Mouse (Mus musculus): Measurements from ENCODE around the gene Rtl6.

The Rtl6 gene

GRCm38 (mm10) chr15:84557189-84557921 is at the start of gene Rtl6:
Gene Rtl6, minus strand, starts transcription at chr15:84557823.
- DNase-seq (ENCODE audit: low read depth in 2 of 2, low spot score in 2 of 2) = peak; percentile 29 to 59

DNA sequence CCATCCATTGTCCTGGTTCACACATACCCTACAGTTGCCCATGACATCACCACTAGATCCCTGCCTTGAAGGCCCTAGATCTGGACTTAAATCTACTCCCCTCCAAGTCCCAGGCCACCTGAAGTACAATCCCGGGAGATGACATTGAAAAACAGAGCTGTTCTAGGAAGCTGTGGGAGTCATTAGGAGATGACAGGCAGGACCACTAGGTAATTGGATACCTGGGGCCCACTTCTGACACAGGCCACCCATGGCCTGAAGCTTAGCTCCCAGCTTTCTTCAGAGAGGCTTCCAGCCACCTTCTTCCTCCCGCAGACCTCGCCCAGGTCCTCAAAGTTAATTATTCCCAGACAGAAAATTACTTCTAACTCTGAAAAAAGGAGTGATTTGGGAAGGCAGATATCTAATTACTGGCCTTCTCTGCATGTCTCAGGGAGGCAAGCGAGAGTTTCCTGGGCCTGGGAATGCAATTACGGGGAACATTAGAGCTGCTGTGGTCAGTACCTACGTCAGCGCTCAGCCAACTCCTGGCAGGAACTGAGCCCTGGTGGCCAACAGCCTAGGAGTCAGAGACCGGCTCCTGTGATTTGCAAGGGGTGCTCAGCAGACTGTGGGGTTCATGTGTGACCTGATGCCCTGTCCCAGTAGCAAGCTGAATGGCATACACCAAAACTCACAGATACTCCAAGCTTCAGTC is 45.8 kb upstream of the Rtl6 start:
- no peak for DNase-seq (ENCODE audit: low read depth in 2 of 2, low spot score in 2 of 2)

GRCm38 (mm10) chr15:84600977-84601595 is 43.5 kb upstream of the Rtl6 start:
- DNase-seq (ENCODE audit: low read depth in 2 of 2, low spot score in 2 of 2) = no peak

DNA sequence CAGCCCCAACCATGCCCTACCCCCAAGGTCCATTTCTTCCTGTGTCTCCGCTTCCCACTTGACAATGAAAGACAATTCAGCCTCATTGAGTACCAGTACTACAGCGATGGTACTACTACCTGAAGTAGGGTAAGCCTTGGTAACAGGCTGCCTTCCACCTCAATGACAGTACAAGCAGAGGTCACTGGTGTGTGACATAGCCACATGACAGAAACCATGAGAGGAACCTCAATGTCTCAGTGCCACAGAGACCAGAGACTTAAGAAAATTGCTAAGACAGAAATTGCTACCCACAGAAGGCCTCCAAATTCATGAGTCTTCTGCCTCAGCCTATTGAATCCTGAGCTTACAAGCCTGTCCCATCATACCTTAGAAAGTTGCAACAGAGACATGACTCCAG is 41.3 kb upstream of the Rtl6 start:
- DNase-seq (ENCODE audit: low read depth in 2 of 2, low spot score in 2 of 2) = no peak

DNA sequence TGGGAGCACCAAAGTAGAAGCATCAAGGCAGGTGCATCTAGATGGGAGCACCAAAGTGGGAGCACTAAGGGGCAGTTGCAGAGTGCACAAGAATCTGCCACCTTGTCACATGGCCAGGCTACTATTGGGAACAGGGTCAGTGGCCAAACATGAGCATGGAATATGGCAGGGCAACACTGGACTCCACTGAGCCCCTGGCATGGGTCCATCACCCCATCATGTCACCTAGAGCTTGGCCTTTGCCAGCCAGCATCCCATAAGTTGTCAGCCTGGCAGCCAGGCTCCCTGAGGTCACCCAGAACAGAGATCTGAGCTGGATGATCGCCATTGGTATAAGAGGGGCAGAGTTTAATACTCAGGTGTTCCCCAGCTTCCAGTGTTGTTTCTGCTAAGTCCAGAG is 40.2 kb upstream of the Rtl6 start:
- DNase-seq (ENCODE audit: low read depth in 2 of 2, low spot score in 2 of 2) = no peak

DNA sequence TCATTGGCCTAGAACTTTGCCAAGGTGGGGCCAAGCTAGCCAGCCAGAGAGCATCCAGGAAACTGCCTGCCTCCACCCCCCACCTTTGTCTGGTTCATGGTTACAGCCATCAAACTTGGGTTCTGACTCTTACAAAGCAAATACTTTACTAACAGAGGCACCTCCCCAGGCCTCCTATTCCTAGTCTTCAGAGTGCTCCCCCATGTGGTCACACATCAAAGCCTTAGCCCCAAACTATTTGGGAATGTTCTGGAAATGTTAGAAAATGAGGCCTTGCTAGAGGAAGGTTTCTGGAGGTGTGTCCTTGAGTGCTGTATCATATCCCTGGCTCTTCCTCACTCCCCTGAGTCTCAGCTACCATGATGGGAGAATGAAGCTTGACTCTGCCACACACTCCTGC is 39.4 kb upstream of the Rtl6 start:
- DNase-seq (ENCODE audit: low read depth in 2 of 2, low spot score in 2 of 2) = no peak

- no peak for DNase-seq (ENCODE audit: low read depth in 2 of 2, low spot score in 2 of 2)
Observed at GRCm38 (mm10) chr15:84595241-84595945, 37.8 kb upstream of the Rtl6 start.

DNA sequence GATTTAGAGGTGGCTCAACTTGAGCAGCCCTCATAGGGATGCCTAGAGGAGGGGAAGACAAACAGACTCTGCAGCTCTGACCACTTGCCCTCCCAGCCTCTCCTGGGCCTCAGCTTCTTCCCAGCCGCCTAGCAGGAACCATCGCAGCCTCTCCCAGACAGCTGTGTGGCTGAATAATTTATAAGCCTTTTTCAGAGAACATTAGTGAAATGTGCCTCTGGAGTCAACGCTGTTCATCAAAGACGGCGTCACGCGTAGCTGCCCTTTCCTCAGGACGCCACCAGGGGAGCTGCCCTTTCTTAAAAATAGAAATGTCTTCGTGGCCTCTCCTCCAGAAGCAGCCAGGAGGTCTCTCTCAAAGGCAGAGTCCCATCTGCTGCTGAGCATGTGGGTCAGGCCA is 35.9 kb upstream of the Rtl6 start:
- DNase-seq (ENCODE audit: low read depth in 2 of 2, low spot score in 2 of 2) = no peak

DNA sequence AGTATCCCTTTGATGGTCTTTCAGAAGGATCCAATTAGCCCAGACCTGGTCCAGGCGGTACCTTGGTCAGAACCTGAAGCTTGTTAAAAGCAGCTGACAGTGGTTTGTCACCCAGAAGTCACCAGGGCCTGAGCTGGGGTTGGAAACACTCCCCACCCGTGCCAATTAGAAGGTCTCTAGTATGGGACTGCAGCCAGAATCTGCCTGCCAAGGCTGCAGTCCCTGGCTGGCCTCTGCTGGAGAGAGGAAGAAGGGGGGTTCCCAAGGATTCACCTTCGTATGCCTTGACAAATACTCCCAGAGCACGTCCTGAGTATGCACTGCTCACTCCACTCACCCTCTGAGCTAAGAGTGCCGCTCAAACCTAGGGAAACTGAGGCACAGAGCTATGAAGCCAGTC is 34.6 kb upstream of the Rtl6 start:
- no peak for DNase-seq (ENCODE audit: low read depth in 2 of 2, low spot score in 2 of 2)

DNA sequence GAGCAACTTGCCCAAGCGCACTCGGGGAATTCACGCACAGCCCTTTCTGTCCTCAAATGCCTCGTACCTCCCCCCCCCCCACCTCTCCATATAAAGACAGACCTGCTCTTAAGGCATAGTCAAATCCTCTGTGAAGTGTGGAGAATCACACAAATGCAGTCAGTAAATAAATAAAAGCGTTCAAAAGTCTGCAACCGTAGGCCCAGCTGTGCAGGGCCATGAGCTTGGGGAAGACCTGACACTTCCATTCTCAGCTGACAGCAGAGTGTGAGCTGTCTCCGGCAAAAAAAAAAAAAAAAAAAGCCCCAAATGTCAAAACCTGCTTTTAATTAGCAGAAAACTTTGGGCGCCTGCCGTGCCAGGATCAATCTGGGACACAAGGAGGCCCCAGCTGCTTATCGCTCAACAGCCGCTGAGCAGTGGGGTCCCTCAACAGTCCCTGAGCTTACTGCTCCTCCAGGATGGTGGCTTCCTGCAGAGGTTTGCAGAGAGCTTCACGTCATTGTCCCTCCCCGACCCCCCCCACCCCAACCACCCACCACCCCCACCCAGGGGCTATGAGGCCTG is 34.0 kb upstream of the Rtl6 start:
- no peak for DNase-seq (ENCODE audit: low read depth in 2 of 2, low spot score in 2 of 2)

- DNase-seq (ENCODE audit: low read depth in 2 of 2, low spot score in 2 of 2) = no peak
Observed at GRCm38 (mm10) chr15:84588371-84588821, 30.8 kb upstream of the Rtl6 start.

- DNase-seq (ENCODE audit: low read depth in 2 of 2, low spot score in 2 of 2) = no peak
Observed at GRCm38 (mm10) chr15:84578607-84579006, 21.0 kb upstream of the Rtl6 start.

DNA sequence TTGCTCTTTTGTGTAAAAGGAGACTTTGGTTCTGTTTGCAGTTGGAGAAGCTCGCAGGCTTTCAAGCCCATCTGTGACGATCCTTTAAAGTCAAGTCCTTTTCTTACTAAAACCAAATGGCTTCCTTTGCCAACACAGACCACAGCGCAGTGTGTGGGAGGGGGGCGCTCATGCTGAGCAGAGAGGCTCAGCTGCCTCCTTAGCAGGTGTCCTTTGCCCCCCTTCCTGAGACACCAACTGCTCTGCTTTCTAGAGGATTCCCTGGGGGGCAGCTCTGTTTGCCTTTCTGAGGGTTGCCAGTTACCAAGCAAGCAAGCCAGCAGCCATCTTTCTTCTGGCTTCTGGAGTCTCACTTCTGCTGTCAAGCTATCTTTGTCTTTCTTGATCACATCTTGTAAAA is 19.4 kb upstream of the Rtl6 start:
- DNase-seq (ENCODE audit: low read depth in 2 of 2, low spot score in 2 of 2) = no peak

DNA sequence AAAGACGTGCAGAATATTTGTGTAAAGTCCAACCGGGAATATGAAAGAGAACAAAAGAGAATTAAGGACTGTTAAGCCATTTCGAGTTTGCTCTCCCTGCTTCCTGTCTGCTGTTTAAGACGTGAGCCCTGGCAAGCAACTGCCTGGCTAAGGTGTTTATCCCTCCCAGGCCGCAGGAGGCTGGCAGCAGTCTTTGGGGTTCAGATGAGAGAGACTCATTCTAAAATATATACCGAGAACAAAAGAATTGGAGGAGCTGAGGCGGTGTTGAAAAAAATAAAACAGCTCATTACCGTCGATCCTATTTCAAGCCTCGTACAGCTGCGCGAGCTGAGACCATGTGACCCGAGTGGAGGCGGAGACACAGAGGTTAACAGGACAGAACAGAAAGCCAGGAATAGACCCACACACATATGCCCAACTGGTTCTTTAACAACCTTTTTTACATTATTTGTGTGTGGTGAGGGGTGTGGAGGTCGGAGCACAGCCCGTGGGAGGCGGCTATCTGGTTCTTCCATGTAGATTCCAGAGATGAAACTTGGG is 9.0 kb upstream of the Rtl6 start:
- no peak for DNase-seq (ENCODE audit: low read depth in 2 of 2, low spot score in 2 of 2)

DNA sequence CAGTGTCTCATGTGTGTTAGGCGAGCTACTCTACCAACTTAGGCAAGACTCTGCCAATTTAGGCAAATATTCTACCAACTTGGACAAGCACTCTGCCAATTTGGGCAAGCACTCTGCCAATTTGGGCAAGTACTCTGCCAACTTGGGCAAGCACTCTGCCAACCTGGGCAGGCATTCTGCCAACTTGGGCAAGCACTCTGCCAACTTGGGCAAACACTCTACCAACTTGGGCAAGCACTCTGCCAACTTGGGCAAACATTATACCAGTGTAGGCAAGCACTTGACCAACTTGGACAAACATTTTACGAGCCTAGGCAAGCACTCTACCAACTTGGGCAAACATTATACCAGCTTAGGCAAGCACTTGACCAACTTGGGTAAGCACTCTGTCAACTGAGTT is 3.9 kb upstream of the Rtl6 start:
- DNase-seq (ENCODE audit: low read depth in 2 of 2, low spot score in 2 of 2) = no peak

DNA sequence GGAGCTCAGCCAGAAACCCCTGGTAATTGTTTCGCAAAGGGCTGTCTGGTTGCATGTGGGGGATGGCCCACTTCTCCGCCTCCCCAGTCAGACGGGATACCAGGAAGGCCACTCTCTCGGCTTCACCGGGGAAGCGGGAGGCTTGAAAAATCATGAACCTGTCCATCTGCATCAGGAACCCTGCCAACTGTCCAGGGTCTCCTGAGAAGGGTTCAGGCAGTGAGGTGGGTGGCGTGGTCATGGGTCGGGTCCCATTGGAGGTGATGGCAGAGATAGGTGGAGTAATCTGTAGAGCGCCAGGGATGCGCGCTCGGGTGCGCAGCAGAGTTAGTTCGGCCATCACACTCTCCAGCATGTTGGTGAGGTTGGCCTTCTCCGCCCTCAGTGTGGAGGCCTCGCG is 949 bp downstream of the Rtl6 start:
- no peak for DNase-seq (ENCODE audit: low read depth in 2 of 2, low spot score in 2 of 2)

- DNase-seq (ENCODE audit: low read depth in 2 of 2, low spot score in 2 of 2) = no peak
Observed at GRCm38 (mm10) chr15:84551065-84551464, 6.6 kb downstream of the Rtl6 start.

GRCm38 (mm10) chr15:84549291-84549797 is 8.3 kb downstream of the Rtl6 start:
- DNase-seq (ENCODE audit: low read depth in 2 of 2, low spot score in 2 of 2) = no peak

GRCm38 (mm10) chr15:84546028-84546427 is 11.6 kb downstream of the Rtl6 start:
- DNase-seq (ENCODE audit: low read depth in 2 of 2, low spot score in 2 of 2) = no peak

- DNase-seq (ENCODE audit: low read depth in 2 of 2, low spot score in 2 of 2) = no peak
Observed at GRCm38 (mm10) chr15:84541175-84541574, 16.4 kb downstream of the Rtl6 start.
